Mouse (Mus musculus) bone marrow macrophage, adult 2 months (primary cell): ENCODE data around the gene Rab4a. TPM values are rescaled to one million over a fixed set of nuclear protein-coding genes. Genes with fewer than 3 reads are reported as not detected.

Experiments used
- H3K27ac ChIP-seq: 2 replicates; pipeline ENCODE4 v1.5.1; 2012; ENCODE audit warnings: low read depth, low read length; ENCODE audit not compliant: insufficient read depth
- H3K4me1 ChIP-seq: 2 replicates; pipeline ENCODE4 v1.6.1; 2012; ENCODE audit warnings: low read length; ENCODE audit not compliant: control insufficient read depth, insufficient read depth
- H3K4me3 ChIP-seq: 2 replicates; pipeline ENCODE4 v1.5.1; 2012; ENCODE audit warnings: mild to moderate bottlenecking, low read length, moderate library complexity; ENCODE audit not compliant: insufficient read depth
- CTCF ChIP-seq: IDR thresholded peaks from 2 replicates; pipeline ENCODE4 v1.5.1; 2012; ENCODE audit warnings: low read depth, mild to moderate bottlenecking, low read length, moderate library complexity
- POLR2A ChIP-seq: IDR thresholded peaks from 2 replicates; pipeline ENCODE4 v1.6.1; 2012; ENCODE audit warnings: mild to moderate bottlenecking, low read depth, low read length, borderline replicate concordance
- polyA plus RNA-seq: library from polyadenylated mRNA; stranded (reverse); fragments of >200 nt; gene quantifications from 2 replicates; pipeline ENCODE4 v1.2.4, GENCODE M21; 2012; ENCODE audit not compliant: missing spikeins, insufficient read depth, insufficient read length

Gene Rab4a
- polyA plus RNA-seq, 1 experiment = 1.2 TPM

GRCm38 (mm10) chr8:123819683-123820610 lies 14.2 kb downstream of the Rab4a start:
- Histone ChIP-seq H3K4me3 (no peak overlapping the region), H3K27ac (no peak overlapping the region), H3K4me1 (no peaks in the 10 kb centered on the region)
- TF ChIP-seq CTCF = no peak
- TF ChIP-seq POLR2A = no peak

GRCm38 (mm10) chr8:123820780-123821179 lies 15.0 kb downstream of the Rab4a start:
- Histone ChIP-seq H3K4me3 (no peak overlapping the region), H3K4me1 (no peaks in the 10 kb centered on the region), H3K27ac (no peak overlapping the region)
- TF ChIP-seq POLR2A = no peak

GRCm38 (mm10) chr8:123823111-123823510 lies 17.3 kb downstream of the Rab4a start:
- H3K4me1 ChIP-seq = no peaks in the 10 kb centered on the region
- H3K4me3 ChIP-seq = no peak overlapping the region
- TF ChIP-seq POLR2A = no peak
- TF ChIP-seq CTCF = no peak
- no peak overlapping the region for H3K27ac ChIP-seq

GRCm38 (mm10) chr8:123823532-123824123 lies 17.8 kb downstream of the Rab4a start:
- Histone ChIP-seq H3K4me1 (no peaks in the 10 kb centered on the region), H3K4me3 (no peak overlapping the region), H3K27ac (no peak overlapping the region)
- TF ChIP-seq POLR2A = no peak
- TF ChIP-seq CTCF = no peak

- no peaks in the 10 kb centered on the region for H3K4me1 ChIP-seq
- H3K27ac ChIP-seq = no peak overlapping the region
- TF ChIP-seq POLR2A (no peak), CTCF (peak; percentile 35)
- H3K4me3 ChIP-seq = no peak overlapping the region
Observed at GRCm38 (mm10) chr8:123826001-123826400, 20.2 kb downstream of the Rab4a start.

- no peak overlapping the region for H3K27ac ChIP-seq
- H3K4me3 ChIP-seq = no peak overlapping the region
- no peak for TF ChIP-seq CTCF
- no peaks in the 10 kb centered on the region for H3K4me1 ChIP-seq
Observed at GRCm38 (mm10) chr8:123826758-123827157, 21.0 kb downstream of the Rab4a start.

- Histone ChIP-seq H3K4me3 (no peak overlapping the region), H3K4me1 (no peaks in the 10 kb centered on the region), H3K27ac (no peak overlapping the region)
- no peak for TF ChIP-seq POLR2A
- no peak for TF ChIP-seq CTCF
Observed at GRCm38 (mm10) chr8:123827523-123827922, 21.7 kb downstream of the Rab4a start.

GRCm38 (mm10) chr8:123832757-123833156 lies 27.0 kb downstream of the Rab4a start:
- Histone ChIP-seq H3K27ac (no peak overlapping the region), H3K4me1 (no peaks in the 10 kb centered on the region), H3K4me3 (no peak overlapping the region)
- TF ChIP-seq POLR2A (no peak), CTCF (peak; percentile 85)

GRCm38 (mm10) chr8:123835451-123835850 lies 29.7 kb downstream of the Rab4a start:
- Histone ChIP-seq H3K4me1 (no peaks in the 10 kb centered on the region), H3K4me3 (no peak overlapping the region), H3K27ac (no peak overlapping the region)
- TF ChIP-seq CTCF (peak; percentile 46), POLR2A (no peak)

GRCm38 (mm10) chr8:123836354-123836753 lies 30.6 kb downstream of the Rab4a start:
- TF ChIP-seq CTCF (no peak), POLR2A (no peak)
- H3K27ac ChIP-seq = no peak overlapping the region
- H3K4me1 ChIP-seq = no peaks in the 10 kb centered on the region
- no peak overlapping the region for H3K4me3 ChIP-seq
